In genomic region chr10:125321446-125322428, GRCm38 (mm10) we compare ENCODE assay signal across 11 mouse cellular contexts.
DNase-seq lines count a peak whose midpoint lies in the region; ATAC-seq lines count a peak whose summit lies in the region.
"Had no signal": no experiment of that assay in that cellular context is flagged by ENCODE, and none has a peak within 500 bp of the region (broad histone marks: within the 10 kb centered on the region; RNA-seq: fewer than 3 reads in every experiment).

No protein-coding gene starts in this region.

- peak; percentile 38; the same call in 1 of the 2 replicates for ATAC-seq in frontal cortex, adult (ENCODE audit: low TSS enrichment)
- ATAC-seq: hindbrain, embryonic 16.5 days had no signal

- intact Hi-C loops in heart, postnatal 14 days (cut with DNase I): no loop called here

- no peak for DNase-seq in frontal cortex, postnatal 25 days (ENCODE audit: low spot score in 2 of 2)
- peak; percentile 24 for DNase-seq in brain, adult 2 months (ENCODE audit: low read depth, low spot score)
- DNase-seq in heart, postnatal 14 days: peak; percentile 21 to 22
- peak; percentile 56 for DNase-seq in lung, postnatal 10 days
- DNase-seq in testis, postnatal 10 days (ENCODE audit: low spot score): no peak
- no peak for DNase-seq in frontal cortex, adult 2 months (ENCODE audit: extremely low spot score in 1 of 2, low spot score in 1 of 2)
- DNase-seq in layer of hippocampus, adult 9-10 months (ENCODE audit: low spot score): no peak
- DNase-seq: cerebellum, adult 9-11 months; thymus, postnatal 25 days had no signal

Comparison
In these comparisons a context has a peak if more than half of its experiments do, and no peak if none do; other contexts are left out.
1. DNase-seq: peak in brain, adult 2 months (single experiment), heart, postnatal 14 days (2 of 2) and lung, postnatal 10 days (single experiment); none in frontal cortex, postnatal 25 days (0 of 2), testis, postnatal 10 days (single experiment), frontal cortex, adult 2 months (0 of 2) and layer of hippocampus, adult 9-10 months (single experiment).